Mouse (Mus musculus): ENCODE results near the gene Ankrd24. TPM values are rescaled to one million over a fixed set of nuclear protein-coding genes. Genes with fewer than 3 reads are reported as not detected.
"Not testable (repeated sequence)": the region's sequence is repeated elsewhere in the genome, so short reads cannot be mapped to it uniquely, and the experiment has no call there.

Gene Ankrd24
- total RNA-seq, 2 experiments from 2014 or later: 33.6 to 38.6 TPM

GRCm38 (mm10) chr10:81641978-81642647 is 13.8 kb downstream of the Ankrd24 start:
- no peak for TF ChIP-seq CTCF (conservative IDR thresholded peaks at IDR 0.05)
- Histone ChIP-seq H3K27ac (peak overlapping the region; percentile 97; the same call in 1 of the 2 replicates), H3K4me3 (peak overlapping the region; percentile 92)
- DNase-seq (ENCODE audit: low spot score in 2 of 2): no peak

- TF ChIP-seq CTCF (conservative IDR thresholded peaks at IDR 0.05): no peak
- Histone ChIP-seq H3K4me3 (peak overlapping the region; percentile 92), H3K27ac (peak overlapping the region; percentile 97)
- DNase-seq (ENCODE audit: low spot score in 2 of 2): no peak
These were observed 14.5 kb downstream of the Ankrd24 start for GRCm38 (mm10) chr10:81642648-81643448.

DNA sequence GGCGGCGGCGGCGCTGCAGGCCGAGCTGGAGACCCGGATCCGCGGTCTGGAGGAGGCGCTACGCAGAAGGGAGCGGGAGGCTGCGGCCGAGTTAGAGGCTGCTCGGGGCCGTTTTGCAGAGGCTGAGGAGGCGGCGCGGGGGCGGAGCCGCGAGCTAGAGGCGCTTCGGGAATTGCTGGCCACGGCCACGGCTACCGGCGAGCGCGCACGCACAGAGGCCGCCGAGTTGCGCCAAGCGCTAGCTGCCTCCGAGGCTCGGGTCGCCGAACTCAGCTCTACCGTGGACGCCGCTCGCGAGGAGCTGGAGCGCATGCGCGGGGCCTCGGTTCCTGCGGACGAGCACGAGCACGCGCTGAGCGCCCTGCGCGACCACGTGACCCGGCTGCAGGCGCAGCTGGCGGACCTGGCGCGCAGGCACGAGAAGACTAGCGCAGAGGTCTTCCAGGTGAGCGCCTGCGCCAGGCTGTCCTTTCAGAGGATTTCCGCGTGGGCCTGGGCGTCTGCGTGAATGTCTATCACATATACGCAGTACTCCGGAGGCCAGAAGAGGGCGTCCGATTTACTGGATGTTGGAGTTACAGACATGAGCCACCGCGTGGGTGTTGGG is 15.2 kb downstream of the Ankrd24 start:
- H3K27ac ChIP-seq: peak overlapping the region; percentile 97
- peak; percentile 93 to 95 for DNase-seq (ENCODE audit: low spot score in 2 of 2)
- H3K4me3 ChIP-seq: peak overlapping the region; percentile 92
- peak; percentile 74 for TF ChIP-seq CTCF (conservative IDR thresholded peaks at IDR 0.05)

- TF ChIP-seq CTCF (conservative IDR thresholded peaks at IDR 0.05): no peak
- H3K27ac ChIP-seq: peak overlapping the region; percentile 97
- H3K4me3 ChIP-seq: peak overlapping the region; percentile 92
- DNase-seq (ENCODE audit: low spot score in 2 of 2): no peak
These were observed 15.8 kb downstream of the Ankrd24 start for GRCm38 (mm10) chr10:81644162-81644561.

DNA sequence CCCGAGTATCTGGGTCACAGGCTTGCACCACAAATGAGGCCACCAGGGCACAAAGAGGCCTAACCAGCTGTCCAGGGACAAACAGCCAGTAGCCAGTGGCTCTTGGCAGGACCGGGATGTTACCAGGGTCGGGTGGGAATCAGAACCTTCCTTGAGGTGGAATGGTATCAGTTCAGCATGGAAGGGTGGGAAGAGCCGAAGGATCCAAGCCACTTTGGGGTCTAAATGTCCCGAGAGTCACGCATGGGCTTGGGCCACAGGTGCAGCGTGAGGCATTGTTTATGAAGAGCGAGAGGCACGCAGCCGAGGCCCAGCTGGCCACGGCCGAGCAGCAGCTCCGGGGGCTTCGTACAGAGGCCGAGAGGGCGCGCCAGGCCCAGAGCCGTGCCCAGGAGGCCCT is 16.4 kb downstream of the Ankrd24 start:
- no peak overlapping the region for H3K27ac ChIP-seq
- no peak overlapping the region for H3K4me3 ChIP-seq
- DNase-seq (ENCODE audit: low spot score in 2 of 2): no peak
- TF ChIP-seq CTCF (conservative IDR thresholded peaks at IDR 0.05): no peak

DNA sequence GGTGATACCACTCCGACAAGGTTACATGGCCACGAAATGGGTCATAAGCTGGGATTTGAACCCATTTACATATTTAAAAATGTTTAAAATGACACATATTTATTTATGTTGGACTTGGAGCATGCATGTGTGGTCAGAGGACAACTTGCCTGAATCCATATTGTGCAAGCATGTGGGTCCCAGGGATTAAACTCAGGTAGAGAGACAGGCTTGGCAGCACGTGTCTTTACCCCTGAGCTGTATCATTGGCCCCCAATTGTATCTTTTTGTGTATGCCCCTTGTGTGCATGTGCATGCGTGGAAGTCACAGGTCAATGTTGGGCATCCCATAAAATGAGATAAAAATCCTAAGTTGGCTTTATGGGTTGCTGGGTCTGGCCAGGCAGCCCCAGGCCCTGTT is 17.1 kb downstream of the Ankrd24 start:
- no peak for DNase-seq (ENCODE audit: low spot score in 2 of 2)
- no peak for TF ChIP-seq CTCF (conservative IDR thresholded peaks at IDR 0.05)
- no peak overlapping the region for H3K4me3 ChIP-seq
- H3K27ac ChIP-seq: no peak overlapping the region

GRCm38 (mm10) chr10:81646015-81646555 is 17.7 kb downstream of the Ankrd24 start:
- H3K4me3 ChIP-seq: no peak overlapping the region
- no peak for TF ChIP-seq CTCF (conservative IDR thresholded peaks at IDR 0.05)
- DNase-seq (ENCODE audit: low spot score in 2 of 2): peak in 1 of 2 experiments; percentile 9
- H3K27ac ChIP-seq: no peak overlapping the region

- peak within 1 kb of the TSS; percentile 89 for H3K27ac ChIP-seq
These were observed 20.7 kb downstream of the Ankrd24 start, which contains the start of gene Gm10778 for GRCm38 (mm10) chr10:81648803-81649775. Gene Gm10778 (plus strand): TSS chr10:81649059.

GRCm38 (mm10) chr10:81655178-81655577 is 26.8 kb downstream of the Ankrd24 start:
- TF ChIP-seq CTCF (conservative IDR thresholded peaks at IDR 0.05): no peak
- Histone ChIP-seq H3K4me3 (no peak overlapping the region), H3K27ac (no peak overlapping the region)
- no peak for DNase-seq (ENCODE audit: low spot score in 2 of 2)

More at GRCm38 (mm10) chr10:81648803-81649775, 20.7 kb downstream of the Ankrd24 start, which contains the start of gene Gm10778:
- H3K4me3 ChIP-seq: peak within 1 kb of the TSS; percentile 59
- peak; percentile 84 to 89 for DNase-seq (ENCODE audit: low spot score in 2 of 2)

DNA sequence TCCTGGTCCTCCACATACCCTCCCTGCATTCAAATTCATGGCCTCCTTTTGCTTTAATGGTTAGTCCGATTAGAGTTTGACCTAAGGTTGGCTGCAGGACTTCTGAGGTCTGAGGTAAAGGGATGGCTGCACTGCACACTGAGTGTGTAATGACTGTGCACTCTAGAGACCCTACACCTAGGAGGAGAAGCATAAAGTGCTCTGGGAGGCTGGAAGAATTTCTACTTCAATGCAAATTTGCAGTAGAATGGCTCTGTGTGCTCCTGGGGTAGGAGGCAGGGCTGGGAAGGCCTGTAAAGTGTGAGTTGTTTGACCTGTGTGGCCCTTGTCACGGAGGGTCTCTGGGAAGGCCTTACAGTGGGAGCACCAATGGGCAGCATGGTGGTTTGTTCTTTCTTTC is 27.8 kb downstream of the Ankrd24 start:
- Histone ChIP-seq H3K4me3 (no peak overlapping the region), H3K27ac (no peak overlapping the region)
- no peak for TF ChIP-seq CTCF (conservative IDR thresholded peaks at IDR 0.05)
- no peak for DNase-seq (ENCODE audit: low spot score in 2 of 2)

DNA sequence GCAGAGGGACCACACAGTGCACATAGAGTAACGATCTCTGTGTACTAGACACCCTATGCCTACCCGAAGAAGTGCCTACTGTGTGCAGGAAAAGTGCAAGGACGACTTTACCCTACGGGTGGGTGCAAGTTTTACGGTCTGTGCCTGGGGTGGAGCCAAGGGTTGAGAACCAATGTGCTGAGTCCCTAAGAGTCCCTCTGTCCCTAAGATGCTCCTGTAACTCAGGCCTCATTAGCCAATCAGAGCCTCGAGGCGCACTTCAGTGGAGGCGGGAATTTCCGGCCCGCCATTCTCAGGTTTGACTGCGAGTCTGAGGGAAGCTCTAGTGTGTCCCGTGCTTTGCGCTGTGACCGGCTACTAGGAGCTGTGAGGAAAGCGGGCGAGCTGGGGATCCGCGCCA is 58.8 kb downstream of the Ankrd24 start:
- H3K4me3 ChIP-seq; DNase-seq (ENCODE audit: low spot score in 2 of 2); H3K27ac ChIP-seq: not testable (repeated sequence)

Other genes starting within 250 kb of the Ankrd24 start
- gene Dohh, start 244.1 kb upstream of the Ankrd24 start, total RNA-seq (2021): 10 to 100 TPM; 75.9 to 79.7 TPM
- gene Gm48551, start 244.1 kb upstream of the Ankrd24 start, total RNA-seq (2021): 1 to 10 TPM; 4.4 to 6.1 TPM
- 1 to 10 TPM; 5.5 to 8.1 TPM for gene Gm48552, start 239.5 kb upstream of the Ankrd24 start, total RNA-seq (2021)
- gene Smim24, start 235.5 kb upstream of the Ankrd24 start, total RNA-seq (2021): 1 to 10 TPM; 1.9 to 2.1 TPM
- 10 to 100 TPM; 60.0 to 60.1 TPM for gene Nfic, start 172.9 kb upstream of the Ankrd24 start, total RNA-seq (2021)
- gene Celf5, start 145.8 kb upstream of the Ankrd24 start, total RNA-seq (2021): 100 to 1,000 TPM; 286 to 287 TPM
- 10 to 100 TPM; 83.1 to 93.5 TPM for gene Ncln, start 132.1 kb upstream of the Ankrd24 start, total RNA-seq (2021)
- under 1 TPM; 0.39 to 0.95 TPM for gene S1pr4, start 128.4 kb upstream of the Ankrd24 start, total RNA-seq (2021)
- gene Gna15, start 104.3 kb upstream of the Ankrd24 start, total RNA-seq (2021): 1 to 10 TPM; 1.9 to 2.5 TPM
- 100 to 1,000 TPM; 118 to 123 TPM for gene Gna11, start 83.3 kb upstream of the Ankrd24 start, total RNA-seq (2021)
- 100 to 1,000 TPM; 702 to 736 TPM for gene Aes, start 69.1 kb upstream of the Ankrd24 start, total RNA-seq (2021)
- 10 to 100 TPM; 34.0 to 46.8 TPM for gene Tle2, start 54.0 kb upstream of the Ankrd24 start, total RNA-seq (2021)
- gene Tle6, start 27.5 kb upstream of the Ankrd24 start, total RNA-seq (2021): 1 to 10 TPM; 4.1 to 5.0 TPM
- gene BC025920, start 22.3 kb upstream of the Ankrd24 start, total RNA-seq (2021): 1 to 10 TPM; 4.2 to 5.0 TPM
- 10 to 100 TPM; 29.7 to 31.4 TPM for gene Sirt6, start 743 bp upstream of the Ankrd24 start, total RNA-seq (2021)
- 1 to 10 TPM; 3.6 to 5.0 TPM for gene Gm10778, start 20.5 kb downstream of the Ankrd24 start, total RNA-seq (2021)
- gene Zfp433, start 76.3 kb downstream of the Ankrd24 start, total RNA-seq (2021): 10 to 100 TPM in 1 of 2 experiments, 1 to 10 TPM in 1; 9.0 to 12.3 TPM
- 1 to 10 TPM; 8.2 to 8.4 TPM for gene Gm3055, start 142.6 kb downstream of the Ankrd24 start, total RNA-seq (2021)
- gene Gm4767, start 183.6 kb downstream of the Ankrd24 start, total RNA-seq (2021): 1 to 10 TPM; 2.6 to 3.6 TPM
- gene Gm32687, start 235.4 kb downstream of the Ankrd24 start, total RNA-seq (2021): 1 to 10 TPM; 2.7 to 4.0 TPM